Mouse (Mus musculus): ENCODE data around the gene Pip5k1c.

GRCm38 (mm10) chr10:81279496-81279895, 13.3 kb upstream of the Pip5k1c start:
- no peak for TF ChIP-seq MAFK (IDR thresholded peaks at IDR 0.05; ENCODE audit: insufficient read depth, low read depth, low read length)
- no peak for TF ChIP-seq HCFC1 (IDR thresholded peaks at IDR 0.05; ENCODE audit: borderline replicate concordance, insufficient read depth, low read length)
- no peak for TF ChIP-seq CHD2 (IDR thresholded peaks at IDR 0.05; ENCODE audit: low read depth, low read length)
